Mouse (Mus musculus) heart, postnatal 14 days (tissue): ENCODE measurements around the gene Gm10322. TPM values are rescaled to one million over a fixed set of nuclear protein-coding genes. Genes with fewer than 3 reads are reported as not detected.

Experiments
- DNase-seq, 2 experiments: peaks; one replicate each; pipeline ENCODE4 v3.0.0; 2021 to 2022
- intact Hi-C: fragments of 180-260 bp; cut with DNase I; formaldehyde crosslinking; loops from one replicate; pipeline ENCODE4 v1.15.1; 2025
- long read RNA-seq, 2 experiments: library from polyadenylated mRNA; stranded (forward); transcript quantifications; one replicate each; pipeline ENCODE4 v2.0.0; 2021
- total RNA-seq, 2 experiments: library from RNA; stranded (reverse); gene quantifications; 2 replicates each; pipeline ENCODE4 v1.2.3; 2021

Gene Gm10322
- total RNA-seq, result not detected
- long read RNA-seq, experiment 1, result 0 reads
- long read RNA-seq, experiment 2, result 0 reads

- intact Hi-C loops, result loop anchor here (1.0 to 5.0 kb wide), 6 partner anchors 39 to 246 kb away; partner anchors contain the start of gene Micu1
- DNase-seq, result peak; percentile 76 to 77
Measured at GRCm38 (mm10) chr10:59615981-59616520, at the start of gene Gm10322. TSS of gene Gm10322 (plus strand) at chr10:59616063.

- DNase-seq, result no peak
- intact Hi-C loops, result no loop called here
Measured at GRCm38 (mm10) chr10:59566968-59567367, 48.9 kb upstream of the Gm10322 start.

- intact Hi-C loops, result no loop called here
- no peak for DNase-seq
Measured at GRCm38 (mm10) chr10:59568665-59569480, 47.0 kb upstream of the Gm10322 start.

- no peak for DNase-seq
- intact Hi-C loops, result no loop called here
Measured at GRCm38 (mm10) chr10:59569481-59569869, 46.4 kb upstream of the Gm10322 start.

GRCm38 (mm10) chr10:59570360-59570759, 45.5 kb upstream of the Gm10322 start:
- DNase-seq, result no peak
- intact Hi-C loops, result no loop called here

GRCm38 (mm10) chr10:59570780-59571179, 45.1 kb upstream of the Gm10322 start:
- no peak for DNase-seq
- intact Hi-C loops, result no loop called here

GRCm38 (mm10) chr10:59571273-59571672, 44.6 kb upstream of the Gm10322 start:
- DNase-seq, result no peak

GRCm38 (mm10) chr10:59571964-59572363, 43.9 kb upstream of the Gm10322 start:
- no peak for DNase-seq
- intact Hi-C loops, result no loop called here

More at GRCm38 (mm10) chr10:59571273-59571672, 44.6 kb upstream of the Gm10322 start:
- intact Hi-C loops, result no loop called here

GRCm38 (mm10) chr10:59576305-59576704, 39.6 kb upstream of the Gm10322 start:
- intact Hi-C loops, result loop anchor here (5.0 kb wide), 1 partner anchor 41 kb away; the partner anchor contains the start of genes Gm10322 and Mcu

GRCm38 (mm10) chr10:59577871-59578801, 37.7 kb upstream of the Gm10322 start:
- intact Hi-C loops, result loop anchor here (5.0 kb wide), 1 partner anchor 39 kb away; the partner anchor contains the start of genes Gm10322 and Mcu
- DNase-seq, result peak; percentile 25 to 28

More at GRCm38 (mm10) chr10:59576305-59576704, 39.6 kb upstream of the Gm10322 start:
- no peak for DNase-seq

GRCm38 (mm10) chr10:59579645-59580044, 36.2 kb upstream of the Gm10322 start:
- intact Hi-C loops, result loop anchor here (5.0 kb wide), 1 partner anchor 38 kb away; the partner anchor contains the start of genes Gm10322 and Mcu

GRCm38 (mm10) chr10:59580593-59581149, 35.2 kb upstream of the Gm10322 start:
- intact Hi-C loops, result no loop called here

More at GRCm38 (mm10) chr10:59579645-59580044, 36.2 kb upstream of the Gm10322 start:
- DNase-seq, result no peak

GRCm38 (mm10) chr10:59581826-59582543, 33.9 kb upstream of the Gm10322 start:
- intact Hi-C loops, result no loop called here
- no peak for DNase-seq

More at GRCm38 (mm10) chr10:59580593-59581149, 35.2 kb upstream of the Gm10322 start:
- DNase-seq, result no peak

- DNase-seq, result no peak
- intact Hi-C loops, result no loop called here
Measured at GRCm38 (mm10) chr10:59585621-59586020, 30.2 kb upstream of the Gm10322 start.

GRCm38 (mm10) chr10:59586821-59587220, 29.0 kb upstream of the Gm10322 start:
- intact Hi-C loops, result no loop called here
- DNase-seq, result no peak

- intact Hi-C loops, result no loop called here
- DNase-seq, result no peak
Measured at GRCm38 (mm10) chr10:59588135-59588534, 27.7 kb upstream of the Gm10322 start.

GRCm38 (mm10) chr10:59589420-59589819, 26.4 kb upstream of the Gm10322 start:
- intact Hi-C loops, result no loop called here
- DNase-seq, result no peak

- intact Hi-C loops, result no loop called here
- DNase-seq, result no peak
Measured at GRCm38 (mm10) chr10:59589856-59590255, 26.0 kb upstream of the Gm10322 start.

GRCm38 (mm10) chr10:59590606-59591005, 25.3 kb upstream of the Gm10322 start:
- intact Hi-C loops, result no loop called here
- DNase-seq, result no peak
